Mouse (Mus musculus): ENCODE results near the gene Olfr33. TPM values are rescaled to one million over a fixed set of nuclear protein-coding genes. Genes with fewer than 3 reads are reported as not detected.

The Olfr33 gene
- not detected for total RNA-seq (2023)

GRCm38 (mm10) chr7:102718970-102719369 lies at the start of gene Olfr33:
TSS of gene Olfr33 (minus strand) at chr7:102719070.

GRCm38 (mm10) chr7:102759266-102759665 lies 40.4 kb upstream of the Olfr33 start, which contains the start of the genes Olfr560 and Olfr78:
TSS of gene Olfr560 (minus strand) at chr7:102759366.
TSS of gene Olfr78 (minus strand) at chr7:102759471.

GRCm38 (mm10) chr7:102727391-102727790 lies 8.5 kb upstream of the Olfr33 start, which contains the start of gene Olfr559:
TSS of gene Olfr559 (minus strand) at chr7:102727491.

GRCm38 (mm10) chr7:102701915-102702314 lies 17.0 kb downstream of the Olfr33 start, which contains the start of gene Olfr558:
TSS of gene Olfr558 (plus strand) at chr7:102702215.

GRCm38 (mm10) chr7:102695358-102696125 lies 23.3 kb downstream of the Olfr33 start, which contains the start of gene Olfr557:
TSS of gene Olfr557 (plus strand) at chr7:102695910.

GRCm38 (mm10) chr7:102686944-102687501 lies 31.8 kb downstream of the Olfr33 start, which contains the start of gene Trim68:
TSS of gene Trim68 (minus strand) at chr7:102687327.

GRCm38 (mm10) chr7:102664599-102664998 lies 54.3 kb downstream of the Olfr33 start, which contains the start of gene Olfr556:
TSS of gene Olfr556 (plus strand) at chr7:102664899.

Other genes starting within 250 kb of the Olfr33 start
- not detected for gene Olfr543, start 237.4 kb downstream of the Olfr33 start, total RNA-seq (2023)
- not detected for gene Olfr544, start 230.8 kb downstream of the Olfr33 start, total RNA-seq (2023)
- gene Olfr545, start 219.5 kb downstream of the Olfr33 start, total RNA-seq (2023), result not detected
- gene Olfr547, start 184.3 kb downstream of the Olfr33 start, total RNA-seq (2023), result not detected
- gene Olfr548-ps1, start 178.2 kb downstream of the Olfr33 start, total RNA-seq (2023), result not detected
- gene Olfr549, start 169.2 kb downstream of the Olfr33 start, total RNA-seq (2023), result not detected
- gene Trim21, start 153.6 kb downstream of the Olfr33 start, total RNA-seq (2023), result 49.0 TPM
- not detected for gene Olfr550, start 147.6 kb downstream of the Olfr33 start, total RNA-seq (2023)
- gene Olfr551, start 127.2 kb downstream of the Olfr33 start, total RNA-seq (2023), result not detected
- not detected for gene Olfr552, start 121.3 kb downstream of the Olfr33 start, total RNA-seq (2023)
- gene Olfr553, start 100.9 kb downstream of the Olfr33 start, total RNA-seq (2023), result not detected
- not detected for gene Olfr554, start 80.6 kb downstream of the Olfr33 start, total RNA-seq (2023)
- not detected for gene Olfr555, start 60.2 kb downstream of the Olfr33 start, total RNA-seq (2023)
- gene Olfr556, start 54.2 kb downstream of the Olfr33 start, total RNA-seq (2023), result not detected
- gene Trim68, start 31.7 kb downstream of the Olfr33 start, total RNA-seq (2023), result 11.6 TPM
- not detected for gene Olfr557, start 23.2 kb downstream of the Olfr33 start, total RNA-seq (2023)
- gene Olfr558, start 16.9 kb downstream of the Olfr33 start, total RNA-seq (2023), result not detected
- gene Olfr559, start 8.4 kb upstream of the Olfr33 start, total RNA-seq (2023), result not detected
- gene Olfr560, start 40.3 kb upstream of the Olfr33 start, total RNA-seq (2023), result not detected
- not detected for gene Olfr78, start 40.4 kb upstream of the Olfr33 start, total RNA-seq (2023)
- gene Olfr561, start 52.2 kb upstream of the Olfr33 start, total RNA-seq (2023), result not detected
- gene Olfr564, start 84.4 kb upstream of the Olfr33 start, total RNA-seq (2023), result not detected
- gene Olfr566, start 139.7 kb upstream of the Olfr33 start, total RNA-seq (2023), result not detected
- not detected for gene Olfr568, start 158.1 kb upstream of the Olfr33 start, total RNA-seq (2023)
- not detected for gene Olfr569, start 171.8 kb upstream of the Olfr33 start, total RNA-seq (2023)
- gene Olfr570, start 175.5 kb upstream of the Olfr33 start, total RNA-seq (2023), result not detected
- not detected for gene Olfr571, start 198.5 kb upstream of the Olfr33 start, total RNA-seq (2023)
- not detected for gene Olfr572, start 205.3 kb upstream of the Olfr33 start, total RNA-seq (2023)
- gene Olfr573-ps1, start 223.5 kb upstream of the Olfr33 start, total RNA-seq (2023), result not detected
- gene Olfr574, start 229.4 kb upstream of the Olfr33 start, total RNA-seq (2023), result not detected
- gene Olfr575, start 239.7 kb upstream of the Olfr33 start, total RNA-seq (2023), result not detected
- gene Olfr576, start 243.6 kb upstream of the Olfr33 start, total RNA-seq (2023), result not detected

All from CD4-positive naive resting alpha-beta T cell, adult 57 days (primary cell).